Mouse (Mus musculus) forebrain, embryonic 12.5 days (tissue): ENCODE data around the gene Cdc14b. TPM values are rescaled to one million over a fixed set of nuclear protein-coding genes. Genes with fewer than 3 reads are reported as not detected.
"Not testable (repeated sequence)": the region's sequence is repeated elsewhere in the genome, so short reads cannot be mapped to it uniquely, and the experiment has no call there.

Experiments
- ATAC-seq: fragments of 200-750 bp; cut with Nextera tagmentation; 2 replicates; pipeline ENCODE4 v1.8.0; 2017; ENCODE audit warnings: moderate TSS enrichment; ENCODE audit not compliant: low FRiP score
- H3K27ac ChIP-seq: fragments of 300-500 bp; sonication (generic); 2 replicates; pipeline ENCODE4 v1.5.1; 2016; ENCODE audit warnings: mild to moderate bottlenecking
- H3K27me3 ChIP-seq: fragments of 300-500 bp; sonication (generic); 2 replicates; pipeline ENCODE4 v1.6.1; 2016; ENCODE audit warnings: mild to moderate bottlenecking
- H3K36me3 ChIP-seq: fragments of 300-500 bp; sonication (generic); replicated peaks from 2 replicates; pipeline ENCODE4 v1.6.1; 2016; ENCODE audit warnings: mild to moderate bottlenecking
- H3K4me1 ChIP-seq: fragments of 300-500 bp; sonication (generic); 2 replicates; pipeline ENCODE4 v1.6.1; 2016
- H3K4me2 ChIP-seq: fragments of 300-500 bp; sonication (generic); 2 replicates; pipeline ENCODE4 v1.6.1; 2016; ENCODE audit warnings: mild to moderate bottlenecking, moderate library complexity
- H3K4me3 ChIP-seq: fragments of 300-500 bp; sonication (generic); replicated peaks from 2 replicates; pipeline ENCODE4 v1.5.1; 2016; ENCODE audit warnings: mild to moderate bottlenecking
- H3K9ac ChIP-seq: fragments of 300-500 bp; sonication (generic); 2 replicates; pipeline ENCODE4 v1.6.1; 2016; ENCODE audit warnings: mild to moderate bottlenecking
- H3K9me3 ChIP-seq: fragments of 300-500 bp; sonication (generic); 2 replicates; pipeline ENCODE4 v1.6.1; 2016
- WGBS: fragments of 180-500 bp; shearing (Covaris S2); methylation state at CpG from one replicate; pipeline ENCODE4 v1.1.7; 2016; 5-methylcytosine and 5-hydroxymethylcytosine counted together
- polyA plus RNA-seq: library from polyadenylated mRNA; unstranded; fragments of >200 nt; fragmentation: Nextera tagmentation; extraction: Ambion mirVana; gene quantifications from 2 replicates; pipeline ENCODE4 v1.2.1, GENCODE M21; 2016

The Cdc14b gene
- polyA plus RNA-seq, 1 experiment from 2014 or later: 11.2 TPM

DNA sequence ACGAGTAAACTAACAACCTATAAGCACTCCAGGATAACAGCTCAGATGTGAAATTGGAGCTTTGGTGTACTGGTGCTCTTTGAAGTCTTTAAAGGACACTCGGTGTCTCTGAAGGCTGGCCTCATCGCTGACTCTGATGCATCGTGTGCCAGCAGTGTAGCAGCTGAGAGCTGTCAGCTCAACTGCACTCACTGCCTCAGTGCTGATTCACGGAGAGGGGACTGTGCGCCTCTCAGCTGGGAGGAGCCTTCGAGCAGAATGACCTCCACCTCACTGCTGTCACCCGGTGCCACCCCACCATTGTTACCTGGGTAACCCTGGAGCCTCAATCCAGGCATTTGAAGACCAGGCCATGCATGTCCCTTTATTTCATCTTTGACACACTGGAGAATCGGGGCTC, 7.9 kb downstream of the Cdc14b start:
- no peaks in the 10 kb centered on the region for H3K36me3 ChIP-seq
- no peak overlapping the region for H3K4me3 ChIP-seq
- H3K9ac ChIP-seq: no peak overlapping the region
- 0 out of 2 replicates have a peak, but pooled peaks cover 5% of the 10 kb centered on the region for H3K4me1 ChIP-seq
- no peaks in the 10 kb centered on the region for H3K9me3 ChIP-seq
- no peaks in the 10 kb centered on the region for H3K27me3 ChIP-seq
- WGBS: 32% methylated on average over 9 of the region's 9 CpGs
- no peak for ATAC-seq
- no peak overlapping the region for H3K4me2 ChIP-seq
- H3K27ac ChIP-seq: no peak overlapping the region

DNA sequence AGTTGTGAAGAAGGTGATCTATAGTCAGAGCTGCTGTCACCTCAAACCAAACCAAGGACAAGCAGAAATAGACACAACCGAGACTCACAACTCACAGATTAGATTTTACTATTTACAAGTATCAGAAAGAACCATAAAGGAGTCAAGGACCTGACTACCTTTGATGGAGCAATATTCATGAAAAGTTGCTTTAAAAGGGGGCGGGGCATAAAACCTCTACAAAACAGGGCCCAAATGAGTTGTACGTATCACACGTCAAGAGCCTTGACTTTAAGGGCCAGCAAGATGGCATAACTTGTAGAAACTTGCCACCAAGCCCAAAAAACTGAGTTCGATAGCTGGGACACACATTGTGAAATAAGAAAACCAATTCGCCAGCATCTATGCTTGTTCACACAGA, 10.5 kb downstream of the Cdc14b start:
- H3K27ac ChIP-seq: no peak overlapping the region
- no peaks in the 10 kb centered on the region for H3K9me3 ChIP-seq
- H3K4me1 ChIP-seq: 0 out of 2 replicates have a peak, but pooled peaks cover 5% of the 10 kb centered on the region
- H3K27me3 ChIP-seq: no peaks in the 10 kb centered on the region
- H3K4me2 ChIP-seq: no peak overlapping the region
- no peak overlapping the region for H3K9ac ChIP-seq
- no peak for ATAC-seq
- no peaks in the 10 kb centered on the region for H3K36me3 ChIP-seq
- WGBS: 93% methylated on average over 6 of the region's 6 CpGs
- no peak overlapping the region for H3K4me3 ChIP-seq

DNA sequence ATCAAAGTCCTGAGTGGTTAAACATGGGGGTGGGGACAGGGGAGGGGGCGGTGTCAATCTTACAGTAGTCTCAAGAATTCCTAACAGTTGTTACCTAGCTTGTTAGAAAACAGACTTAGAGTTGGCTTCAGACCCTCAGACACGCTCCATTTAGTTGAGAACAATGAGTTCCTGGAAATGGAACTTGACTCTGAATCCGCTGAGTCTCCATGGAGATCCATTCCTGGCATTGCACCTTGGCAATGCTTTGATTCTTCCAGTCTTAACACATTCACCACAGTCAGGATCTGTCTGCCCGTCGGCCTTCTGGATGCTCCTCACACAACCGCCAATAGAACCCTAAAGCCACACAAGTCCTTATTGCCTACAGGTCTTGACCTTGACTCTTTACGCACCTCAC, 15.2 kb downstream of the Cdc14b start:
- H3K4me3 ChIP-seq: no peak overlapping the region
- no peaks in the 10 kb centered on the region for H3K9me3 ChIP-seq
- WGBS: 89% methylated on average over 7 of the region's 7 CpGs
- no peak for ATAC-seq
- H3K4me1 ChIP-seq: peaks cover 8% of the 10 kb centered on the region; the same call in 1 of the 2 replicates
- H3K27me3 ChIP-seq: no peaks in the 10 kb centered on the region
- no peaks in the 10 kb centered on the region for H3K36me3 ChIP-seq
- no peak overlapping the region for H3K27ac ChIP-seq
- H3K9ac ChIP-seq: no peak overlapping the region
- H3K4me2 ChIP-seq: no peak overlapping the region

DNA sequence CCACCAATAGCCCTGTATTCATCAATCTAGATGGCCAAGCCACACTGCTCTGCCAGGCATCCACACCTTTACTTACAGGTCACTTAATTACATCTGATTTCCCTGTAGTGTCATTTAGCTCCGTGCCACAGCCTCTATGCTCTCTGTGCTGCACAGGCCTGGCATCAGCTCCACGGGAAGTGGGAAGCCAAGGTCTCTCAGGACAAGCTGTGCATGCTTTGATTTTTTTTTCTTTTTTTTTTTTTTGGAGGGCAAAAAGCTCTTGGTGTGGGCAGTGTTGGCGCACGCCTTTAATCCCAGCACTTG, 16.6 kb downstream of the Cdc14b start:
- ATAC-seq: no peak
- H3K9ac ChIP-seq: no peak overlapping the region
- H3K9me3 ChIP-seq: no peaks in the 10 kb centered on the region
- H3K4me2 ChIP-seq: no peak overlapping the region
- no peaks in the 10 kb centered on the region for H3K36me3 ChIP-seq
- no peak overlapping the region for H3K4me3 ChIP-seq
- H3K27me3 ChIP-seq: no peaks in the 10 kb centered on the region
- peaks cover 8% of the 10 kb centered on the region; the same call in 1 of the 2 replicates for H3K4me1 ChIP-seq
- WGBS: 50% methylated on average over 4 of the region's 4 CpGs
- H3K27ac ChIP-seq: no peak overlapping the region

DNA sequence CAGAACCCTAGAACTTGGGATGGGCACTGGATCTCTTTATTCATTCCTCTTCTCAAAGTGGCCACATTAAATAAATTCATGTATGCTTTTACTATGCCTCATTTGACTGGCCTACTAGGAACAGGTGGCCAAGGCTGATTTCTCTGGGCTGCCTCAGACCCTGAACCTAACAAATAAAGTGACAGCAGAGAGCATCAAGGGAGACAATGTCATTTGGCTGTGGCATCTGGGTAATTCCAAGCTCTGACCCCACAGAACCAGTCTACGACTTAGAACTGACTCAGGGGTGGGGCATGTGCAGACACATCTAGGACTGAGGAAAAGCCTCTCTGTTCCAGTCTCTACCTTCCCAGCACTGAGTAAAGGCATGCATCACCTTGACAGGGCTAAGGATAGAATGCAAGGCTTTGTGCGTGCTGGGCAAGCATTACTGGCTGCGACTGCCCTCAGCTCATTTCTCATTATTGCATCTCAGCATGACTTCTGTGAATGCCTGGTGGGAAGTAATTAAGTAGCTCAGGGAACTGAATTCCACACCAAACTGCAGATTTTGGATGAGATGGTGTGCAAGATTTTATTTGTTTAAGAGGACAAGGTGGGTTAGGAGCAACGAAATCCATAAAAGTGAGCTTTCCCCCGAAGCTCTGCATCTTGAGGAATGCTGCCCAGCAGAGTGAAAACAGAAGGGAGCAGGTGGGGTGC, 17.1 kb downstream of the Cdc14b start:
- no peak overlapping the region for H3K9ac ChIP-seq
- H3K4me2 ChIP-seq: no peak overlapping the region
- no peak overlapping the region for H3K27ac ChIP-seq
- H3K27me3 ChIP-seq: no peaks in the 10 kb centered on the region
- no peak for ATAC-seq
- WGBS: 7% methylated on average over 5 of the region's 5 CpGs
- no peaks in the 10 kb centered on the region for H3K36me3 ChIP-seq
- no peaks in the 10 kb centered on the region for H3K9me3 ChIP-seq
- peaks cover 8% of the 10 kb centered on the region; the same call in 1 of the 2 replicates for H3K4me1 ChIP-seq
- H3K4me3 ChIP-seq: no peak overlapping the region

- no peaks in the 10 kb centered on the region for H3K27me3 ChIP-seq
- no peaks in the 10 kb centered on the region for H3K36me3 ChIP-seq
- 82% methylated on average over 12 of the region's 12 CpGs for WGBS
- no peak overlapping the region for H3K9ac ChIP-seq
- no peak overlapping the region for H3K27ac ChIP-seq
- no peak overlapping the region for H3K4me2 ChIP-seq
- no peak overlapping the region for H3K4me3 ChIP-seq
- no peaks in the 10 kb centered on the region for H3K9me3 ChIP-seq
- no peak for ATAC-seq
- H3K4me1 ChIP-seq: peaks cover 8% of the 10 kb centered on the region; the same call in 1 of the 2 replicates
Observed at GRCm38 (mm10) chr13:64257010-64257813, 17.9 kb downstream of the Cdc14b start.

DNA sequence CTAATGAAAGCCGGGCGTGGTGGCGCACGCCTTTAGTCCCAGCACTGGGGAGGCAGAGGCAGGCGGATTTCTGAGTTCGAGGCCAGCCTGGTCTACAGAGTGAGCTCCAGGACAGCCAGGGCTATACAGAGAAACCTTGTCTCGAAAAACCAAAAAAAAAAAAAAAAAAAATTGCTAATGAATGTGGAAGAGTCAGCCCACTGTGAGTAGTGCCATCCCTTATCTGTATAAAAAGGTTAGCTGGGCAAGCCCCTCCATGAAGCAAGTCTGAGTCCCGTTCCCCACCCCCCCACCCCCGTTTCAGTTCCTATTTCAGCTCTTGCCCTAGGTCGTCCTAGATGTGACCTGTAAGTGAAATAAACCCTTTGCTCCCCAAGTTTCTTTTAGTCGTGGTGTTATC, 20.9 kb downstream of the Cdc14b start:
- not testable (repeated sequence) for H3K4me3 ChIP-seq, H3K4me2 ChIP-seq, H3K4me1 ChIP-seq, ATAC-seq, H3K27me3 ChIP-seq, H3K27ac ChIP-seq, H3K36me3 ChIP-seq, H3K9ac ChIP-seq, H3K9me3 ChIP-seq
- WGBS: 86% methylated on average over 11 of the region's 11 CpGs

- Histone ChIP-seq H3K4me3 (no peak overlapping the region), H3K27ac (no peak overlapping the region), H3K36me3 (no peaks in the 10 kb centered on the region), H3K4me1 (peaks cover 11% of the 10 kb centered on the region), H3K27me3 (no peaks in the 10 kb centered on the region), H3K9ac (no peak overlapping the region), H3K9me3 (no peaks in the 10 kb centered on the region), H3K4me2 (no peak overlapping the region)
- ATAC-seq: no peak
Observed at GRCm38 (mm10) chr13:64253697-64254096, 21.4 kb downstream of the Cdc14b start.

DNA sequence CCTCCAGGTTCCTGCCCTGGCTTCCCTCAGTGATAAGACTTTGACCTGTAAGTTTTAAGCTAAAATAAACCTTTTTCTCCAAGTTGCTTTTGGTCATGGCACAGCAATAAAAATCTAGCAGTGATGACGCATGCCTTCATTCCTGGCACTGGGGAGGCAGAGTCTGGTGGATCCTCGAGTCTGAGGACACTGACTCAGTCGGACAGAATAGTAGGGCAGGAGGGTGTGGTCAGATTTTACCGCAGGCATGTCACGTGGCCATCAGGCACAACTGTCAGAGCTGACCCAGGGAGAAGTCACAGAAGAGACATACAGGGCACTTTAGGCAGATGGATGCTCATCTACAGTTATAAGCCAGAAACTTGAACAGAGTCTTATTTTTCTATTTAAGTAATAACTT, 22.9 kb downstream of the Cdc14b start:
- ATAC-seq: no peak
- Histone ChIP-seq H3K27me3 (no peaks in the 10 kb centered on the region), H3K9ac (no peak overlapping the region), H3K36me3 (no peaks in the 10 kb centered on the region), H3K4me2 (no peak overlapping the region), H3K27ac (no peak overlapping the region), H3K9me3 (no peaks in the 10 kb centered on the region), H3K4me3 (no peak overlapping the region), H3K4me1 (peaks cover 11% of the 10 kb centered on the region)
- WGBS: 82% methylated on average over 5 of the region's 5 CpGs

DNA sequence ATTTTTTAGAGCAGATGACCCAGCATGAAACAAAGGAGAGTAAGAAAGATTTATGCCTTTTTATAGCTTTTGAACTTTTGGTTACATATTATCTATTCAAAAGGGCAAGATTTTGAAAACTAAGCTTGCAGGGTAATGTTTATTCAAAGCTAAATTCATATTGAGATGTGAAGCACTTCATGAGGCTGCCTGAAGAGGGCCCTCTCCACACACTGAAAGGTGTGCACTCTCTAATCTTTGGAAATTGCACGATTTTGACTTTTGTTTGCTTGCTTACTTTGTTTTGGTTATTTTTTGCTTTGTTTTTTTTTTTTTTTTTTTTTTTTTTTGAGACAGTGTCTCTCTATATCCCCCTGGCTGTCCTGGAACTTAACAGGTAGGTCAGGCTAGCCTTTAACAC, 24.7 kb downstream of the Cdc14b start:
- H3K4me3 ChIP-seq: no peak overlapping the region
- peaks cover 11% of the 10 kb centered on the region for H3K4me1 ChIP-seq
- no peak overlapping the region for H3K9ac ChIP-seq
- no peaks in the 10 kb centered on the region for H3K27me3 ChIP-seq
- WGBS: 39% methylated on average over 1 of the region's 1 CpGs
- ATAC-seq: no peak
- H3K27ac ChIP-seq: no peak overlapping the region
- no peak overlapping the region for H3K4me2 ChIP-seq
- H3K9me3 ChIP-seq: no peaks in the 10 kb centered on the region
- no peaks in the 10 kb centered on the region for H3K36me3 ChIP-seq

- H3K4me1 ChIP-seq: peaks cover 11% of the 10 kb centered on the region
Observed at GRCm38 (mm10) chr13:64248775-64249524, 26.1 kb downstream of the Cdc14b start.

DNA sequence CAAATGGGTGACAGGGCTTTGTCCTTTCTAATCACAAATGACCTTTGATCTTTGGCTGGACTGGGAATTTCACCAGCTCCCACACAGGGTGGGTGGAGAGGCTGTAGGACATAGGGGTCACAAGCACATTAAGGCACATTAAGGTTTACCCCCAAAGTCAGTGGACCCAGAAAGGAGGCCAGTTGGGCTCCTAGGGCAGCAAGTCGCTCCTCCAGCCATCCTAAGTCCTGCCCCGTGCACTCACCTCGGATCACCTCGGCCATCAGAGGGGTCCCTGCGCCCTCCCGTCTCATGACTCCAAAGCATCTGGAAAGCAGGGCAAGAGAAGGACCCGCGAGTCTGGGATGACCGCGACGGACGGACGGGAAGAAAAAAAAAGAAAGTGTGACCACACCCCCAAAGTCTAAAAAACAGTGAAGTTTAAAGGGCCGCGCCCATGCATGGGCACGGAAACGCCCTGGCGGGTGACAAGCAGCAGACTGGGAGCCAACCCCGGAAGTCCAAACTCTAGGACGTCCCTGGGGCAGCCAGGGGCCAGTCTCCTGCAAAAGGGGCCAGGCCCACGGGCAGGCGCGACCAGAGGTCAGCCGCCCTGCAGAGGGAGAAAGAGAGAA, 26.8 kb downstream of the Cdc14b start:
- Histone ChIP-seq H3K36me3 (no peaks in the 10 kb centered on the region), H3K27me3 (no peaks in the 10 kb centered on the region), H3K4me2 (peak overlapping the region; percentile 70), H3K27ac (no peak overlapping the region), H3K9me3 (no peaks in the 10 kb centered on the region), H3K4me3 (peak overlapping the region; percentile 43), H3K9ac (peak overlapping the region; percentile 56), H3K4me1 (peaks cover 11% of the 10 kb centered on the region)
- peak; percentile 77; the same call in 1 of the 2 replicates for ATAC-seq
- WGBS: 2% methylated on average over 24 of the region's 24 CpGs

More at GRCm38 (mm10) chr13:64248775-64249524, 26.1 kb downstream of the Cdc14b start:
- H3K9ac ChIP-seq: peak overlapping the region; percentile 56
- WGBS: 9% methylated on average over 22 of the region's 22 CpGs
- H3K4me3 ChIP-seq: peak overlapping the region; percentile 43
- no peak overlapping the region for H3K27ac ChIP-seq
- peak overlapping the region; percentile 70 for H3K4me2 ChIP-seq
- ATAC-seq: peak; percentile 87
- no peaks in the 10 kb centered on the region for H3K27me3 ChIP-seq
- H3K36me3 ChIP-seq: no peaks in the 10 kb centered on the region
- H3K9me3 ChIP-seq: no peaks in the 10 kb centered on the region
